Mouse (Mus musculus) liver, embryonic 14.5 days (tissue): ENCODE measurements around the gene Fgfr2.

Experiments used
- CTCF ChIP-seq: IDR thresholded peaks from 2 replicates; pipeline ENCODE4 v1.5.1; 2016; ENCODE audit warnings: antibody characterized with exemption, low read depth, control low read depth
- EP300 ChIP-seq: IDR thresholded peaks from 2 replicates; pipeline ENCODE4 v1.6.1; 2016; ENCODE audit warnings: antibody characterized with exemption, low read depth

- no peak for TF ChIP-seq CTCF
- TF ChIP-seq EP300 = no peak
Measured at GRCm38 (mm10) chr7:132976079-132976478, 147.1 kb downstream of the Fgfr2 start.
